Mouse (Mus musculus) midbrain, embryonic 16.5 days (tissue): ENCODE results near the gene Tmem131. TPM values are rescaled to one million over a fixed set of nuclear protein-coding genes. Genes with fewer than 3 reads are reported as not detected.
A peak's percentile ranks its signal among the peaks of the same experiment; 100 is the strongest.

Experiments used
- ATAC-seq: fragments of 200-750 bp; cut with Nextera tagmentation; 2 replicates; pipeline ENCODE4 v1.8.0; 2017; ENCODE audit warnings: moderate TSS enrichment
- H3K27ac ChIP-seq: fragments of 300-500 bp; sonication (generic); 2 replicates; pipeline ENCODE4 v1.5.1; 2014; ENCODE audit warnings: mild to moderate bottlenecking, low read length, mixed read lengths
- H3K27me3 ChIP-seq: fragments of 300-500 bp; sonication (generic); 2 replicates; pipeline ENCODE4 v1.6.1; 2014; ENCODE audit warnings: low read depth, low read length, mixed read lengths; ENCODE audit not compliant: control insufficient read depth, insufficient read depth
- H3K36me3 ChIP-seq: fragments of 300-500 bp; sonication (generic); 2 replicates; pipeline ENCODE4 v1.6.1; 2014; ENCODE audit warnings: mild to moderate bottlenecking, low read length, moderate library complexity, mixed read lengths; ENCODE audit not compliant: control insufficient read depth, insufficient read depth
- H3K4me1 ChIP-seq: fragments of 300-500 bp; sonication (generic); 2 replicates; pipeline ENCODE4 v1.6.1; 2014; ENCODE audit warnings: mild to moderate bottlenecking, low read length, mixed read lengths; ENCODE audit not compliant: control insufficient read depth, insufficient read depth
- H3K4me2 ChIP-seq: fragments of 300-500 bp; sonication (generic); 2 replicates; pipeline ENCODE4 v1.6.1; 2014; ENCODE audit warnings: mild to moderate bottlenecking, low read length, mixed read lengths
- H3K4me3 ChIP-seq: fragments of 300-500 bp; sonication (generic); 2 replicates; pipeline ENCODE4 v1.5.1; 2014; ENCODE audit warnings: low read depth, mild to moderate bottlenecking, low read length, moderate library complexity, mixed read lengths
- H3K9ac ChIP-seq: fragments of 300-500 bp; sonication (generic); 2 replicates; pipeline ENCODE4 v1.6.1; 2014; ENCODE audit warnings: low read depth, low read length, mixed read lengths
- H3K9me3 ChIP-seq: fragments of 300-500 bp; sonication (generic); replicated peaks from 2 replicates; pipeline ENCODE4 v1.6.1; 2014; ENCODE audit warnings: mild to moderate bottlenecking, low read length, mixed read lengths; ENCODE audit not compliant: control insufficient read depth, poor library complexity, severe bottlenecking
- WGBS: fragments of 180-500 bp; shearing (Covaris S2); extraction: QIAGEN DNeasy Blood & Tissue Kit; methylation state at CpG from one replicate; pipeline ENCODE4 v1.1.7; 2014; 5-methylcytosine and 5-hydroxymethylcytosine counted together
- polyA plus RNA-seq: library from polyadenylated mRNA; unstranded; fragments of >200 nt; fragmentation: Nextera tagmentation; extraction: Ambion mirVana; gene quantifications from 2 replicates; pipeline ENCODE4 v1.2.1, GENCODE M21; 2015

The Tmem131 gene
- polyA plus RNA-seq, 1 experiment from 2014 or later: 14.0 TPM

DNA sequence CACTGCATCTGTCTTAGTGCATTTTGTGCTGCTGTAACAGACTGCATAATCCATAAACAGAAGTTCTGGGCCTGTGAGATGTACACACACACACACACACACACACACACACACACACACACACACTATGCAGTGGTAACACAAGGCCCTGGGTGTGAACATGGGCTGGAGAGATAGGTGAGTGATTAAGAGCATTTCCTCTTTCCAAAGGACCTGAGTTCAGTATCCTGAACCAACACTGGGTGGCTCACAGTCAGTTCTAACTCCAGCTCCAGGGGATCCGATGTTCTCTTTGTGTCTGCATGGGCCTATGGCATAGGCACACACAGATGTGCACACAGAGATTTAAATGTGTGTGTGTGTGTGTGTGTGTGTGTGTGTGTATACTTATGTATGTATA lies 72.9 kb downstream of the Tmem131 start:
- H3K4me2 ChIP-seq: no peak overlapping the region
- H3K4me3 ChIP-seq: no peak overlapping the region
- H3K36me3 ChIP-seq: no peaks in the 10 kb centered on the region
- H3K27ac ChIP-seq: no peak overlapping the region
- no peaks in the 10 kb centered on the region for H3K27me3 ChIP-seq
- H3K9me3 ChIP-seq: no peaks in the 10 kb centered on the region
- no peak for ATAC-seq
- WGBS: 74% methylated on average over 1 of the region's 1 CpGs
- no peak overlapping the region for H3K9ac ChIP-seq
- no peaks in the 10 kb centered on the region for H3K4me1 ChIP-seq

DNA sequence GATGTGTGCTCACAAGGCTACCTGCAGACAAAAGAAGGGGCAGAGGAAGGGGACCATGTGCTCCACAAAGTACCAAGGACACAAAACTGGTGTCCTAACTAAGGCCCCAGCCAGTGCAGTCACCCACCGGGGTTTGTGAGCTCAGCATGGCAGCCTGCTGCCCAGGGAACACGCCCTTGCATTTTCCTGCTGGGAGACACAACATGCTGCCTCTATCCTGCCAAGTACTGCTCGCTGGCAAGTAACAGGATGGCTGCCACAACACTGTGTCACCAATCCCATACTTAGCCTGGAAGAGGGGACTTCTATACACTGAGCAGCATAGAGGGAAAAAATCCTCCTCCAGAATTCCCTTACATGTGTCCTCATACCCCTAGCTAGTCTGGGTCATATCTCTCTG lies 78.7 kb downstream of the Tmem131 start:
- no peak overlapping the region for H3K4me2 ChIP-seq
- no peak overlapping the region for H3K9ac ChIP-seq
- H3K36me3 ChIP-seq: no peaks in the 10 kb centered on the region
- no peak overlapping the region for H3K4me3 ChIP-seq
- ATAC-seq: no peak
- no peaks in the 10 kb centered on the region for H3K27me3 ChIP-seq
- no peaks in the 10 kb centered on the region for H3K9me3 ChIP-seq
- 75% methylated on average over 3 of the region's 3 CpGs for WGBS
- peaks cover 20% of the 10 kb centered on the region for H3K4me1 ChIP-seq
- H3K27ac ChIP-seq: no peak overlapping the region

- no peaks in the 10 kb centered on the region for H3K27me3 ChIP-seq
- H3K9me3 ChIP-seq: no peaks in the 10 kb centered on the region
- no peaks in the 10 kb centered on the region for H3K36me3 ChIP-seq
- H3K4me3 ChIP-seq: no peak overlapping the region
- no peak overlapping the region for H3K4me2 ChIP-seq
- H3K9ac ChIP-seq: no peak overlapping the region
- no peak overlapping the region for H3K27ac ChIP-seq
- H3K4me1 ChIP-seq: peaks cover 20% of the 10 kb centered on the region
- no peak for ATAC-seq
- WGBS: 67% methylated on average over 2 of the region's 2 CpGs
Measured at GRCm38 (mm10) chr1:36861775-36862174, 81.7 kb downstream of the Tmem131 start.

GRCm38 (mm10) chr1:36860876-36861275 lies 82.6 kb downstream of the Tmem131 start:
- H3K27me3 ChIP-seq: no peaks in the 10 kb centered on the region
- no peaks in the 10 kb centered on the region for H3K9me3 ChIP-seq
- H3K4me3 ChIP-seq: no peak overlapping the region
- no peak for ATAC-seq
- H3K4me1 ChIP-seq: peaks cover 20% of the 10 kb centered on the region
- no peak overlapping the region for H3K4me2 ChIP-seq
- WGBS: 18% methylated on average over 1 of the region's 1 CpGs
- H3K27ac ChIP-seq: peak overlapping the region; percentile 58
- no peaks in the 10 kb centered on the region for H3K36me3 ChIP-seq
- H3K9ac ChIP-seq: no peak overlapping the region

DNA sequence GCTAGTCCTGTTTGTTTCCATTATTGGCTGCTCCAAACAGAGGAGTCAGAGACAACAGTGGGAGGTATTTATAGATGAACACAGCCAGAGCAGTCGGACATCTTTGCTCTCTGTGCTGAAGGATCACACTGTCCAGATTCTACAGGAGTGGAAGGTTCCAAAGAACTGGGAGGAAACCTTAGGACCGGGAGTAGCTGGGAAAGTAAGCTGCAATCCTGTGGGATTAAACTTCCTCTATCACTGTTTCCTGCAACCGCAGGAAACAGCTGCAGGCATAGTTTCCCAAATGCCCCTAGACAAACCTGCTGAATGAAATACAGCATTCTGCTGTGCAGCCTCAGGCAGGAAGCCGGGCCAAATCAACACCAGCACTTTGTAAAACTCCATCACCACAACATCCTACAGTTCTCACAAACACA lies 83.0 kb downstream of the Tmem131 start:
- H3K4me1 ChIP-seq: peaks cover 20% of the 10 kb centered on the region
- no peak overlapping the region for H3K9ac ChIP-seq
- no peaks in the 10 kb centered on the region for H3K36me3 ChIP-seq
- no peaks in the 10 kb centered on the region for H3K9me3 ChIP-seq
- ATAC-seq: no peak
- no peak overlapping the region for H3K4me3 ChIP-seq
- no peak overlapping the region for H3K4me2 ChIP-seq
- WGBS: 61% methylated on average over 4 of the region's 4 CpGs
- H3K27ac ChIP-seq: peak overlapping the region; percentile 58
- no peaks in the 10 kb centered on the region for H3K27me3 ChIP-seq

DNA sequence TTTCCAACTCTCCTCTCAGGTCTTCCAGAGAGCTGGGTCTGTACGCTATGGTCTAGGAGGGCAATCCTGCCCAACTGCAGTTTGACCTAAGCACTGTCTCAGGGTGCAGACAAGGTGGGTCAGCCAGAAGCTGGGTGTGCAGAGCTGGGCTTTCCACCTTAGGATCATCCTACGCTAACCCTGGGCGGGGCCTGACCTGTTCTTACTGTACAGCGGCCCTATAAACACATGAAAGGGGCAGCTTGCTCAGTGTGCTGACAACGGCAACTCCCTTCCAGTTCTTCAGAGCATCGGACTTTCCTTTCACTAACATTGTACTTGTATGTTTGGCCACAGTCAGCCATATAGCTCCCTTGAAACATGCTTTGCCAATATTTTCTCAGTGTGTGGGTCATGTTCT lies 86.4 kb downstream of the Tmem131 start:
- Histone ChIP-seq H3K27ac (no peak overlapping the region), H3K4me2 (no peak overlapping the region), H3K27me3 (no peaks in the 10 kb centered on the region), H3K36me3 (no peaks in the 10 kb centered on the region), H3K4me1 (peaks cover 20% of the 10 kb centered on the region), H3K9ac (no peak overlapping the region), H3K4me3 (no peak overlapping the region), H3K9me3 (no peaks in the 10 kb centered on the region)
- 95% methylated on average over 6 of the region's 6 CpGs for WGBS
- no peak for ATAC-seq

GRCm38 (mm10) chr1:36854198-36854765 lies 89.2 kb downstream of the Tmem131 start:
- H3K27me3 ChIP-seq: no peaks in the 10 kb centered on the region
- no peaks in the 10 kb centered on the region for H3K9me3 ChIP-seq
- H3K9ac ChIP-seq: no peak overlapping the region
- ATAC-seq: no peak
- no peak overlapping the region for H3K4me3 ChIP-seq
- H3K4me2 ChIP-seq: no peak overlapping the region
- no peaks in the 10 kb centered on the region for H3K36me3 ChIP-seq
- H3K4me1 ChIP-seq: no peaks in the 10 kb centered on the region
- 84% methylated on average over 10 of the region's 10 CpGs for WGBS
- H3K27ac ChIP-seq: no peak overlapping the region

- Histone ChIP-seq H3K9me3 (no peaks in the 10 kb centered on the region), H3K27me3 (no peaks in the 10 kb centered on the region), H3K9ac (no peak overlapping the region), H3K4me3 (no peak overlapping the region), H3K27ac (no peak overlapping the region), H3K36me3 (no peaks in the 10 kb centered on the region), H3K4me2 (no peak overlapping the region), H3K4me1 (no peaks in the 10 kb centered on the region)
- ATAC-seq: no peak
- WGBS: 79% methylated on average over 6 of the region's 6 CpGs
Measured at GRCm38 (mm10) chr1:36852085-36852484, 91.4 kb downstream of the Tmem131 start.

GRCm38 (mm10) chr1:36851392-36851791 lies 92.1 kb downstream of the Tmem131 start:
- H3K9me3 ChIP-seq: no peaks in the 10 kb centered on the region
- WGBS: 75% methylated on average over 4 of the region's 4 CpGs

More at GRCm38 (mm10) chr1:36851392-36851791, 92.1 kb downstream of the Tmem131 start:
- no peak overlapping the region for H3K4me2 ChIP-seq
- no peaks in the 10 kb centered on the region for H3K27me3 ChIP-seq
- H3K27ac ChIP-seq: no peak overlapping the region
- no peak overlapping the region for H3K4me3 ChIP-seq
- no peaks in the 10 kb centered on the region for H3K4me1 ChIP-seq
- no peaks in the 10 kb centered on the region for H3K36me3 ChIP-seq
- ATAC-seq: no peak
- no peak overlapping the region for H3K9ac ChIP-seq
